In the genomic region with DNA sequence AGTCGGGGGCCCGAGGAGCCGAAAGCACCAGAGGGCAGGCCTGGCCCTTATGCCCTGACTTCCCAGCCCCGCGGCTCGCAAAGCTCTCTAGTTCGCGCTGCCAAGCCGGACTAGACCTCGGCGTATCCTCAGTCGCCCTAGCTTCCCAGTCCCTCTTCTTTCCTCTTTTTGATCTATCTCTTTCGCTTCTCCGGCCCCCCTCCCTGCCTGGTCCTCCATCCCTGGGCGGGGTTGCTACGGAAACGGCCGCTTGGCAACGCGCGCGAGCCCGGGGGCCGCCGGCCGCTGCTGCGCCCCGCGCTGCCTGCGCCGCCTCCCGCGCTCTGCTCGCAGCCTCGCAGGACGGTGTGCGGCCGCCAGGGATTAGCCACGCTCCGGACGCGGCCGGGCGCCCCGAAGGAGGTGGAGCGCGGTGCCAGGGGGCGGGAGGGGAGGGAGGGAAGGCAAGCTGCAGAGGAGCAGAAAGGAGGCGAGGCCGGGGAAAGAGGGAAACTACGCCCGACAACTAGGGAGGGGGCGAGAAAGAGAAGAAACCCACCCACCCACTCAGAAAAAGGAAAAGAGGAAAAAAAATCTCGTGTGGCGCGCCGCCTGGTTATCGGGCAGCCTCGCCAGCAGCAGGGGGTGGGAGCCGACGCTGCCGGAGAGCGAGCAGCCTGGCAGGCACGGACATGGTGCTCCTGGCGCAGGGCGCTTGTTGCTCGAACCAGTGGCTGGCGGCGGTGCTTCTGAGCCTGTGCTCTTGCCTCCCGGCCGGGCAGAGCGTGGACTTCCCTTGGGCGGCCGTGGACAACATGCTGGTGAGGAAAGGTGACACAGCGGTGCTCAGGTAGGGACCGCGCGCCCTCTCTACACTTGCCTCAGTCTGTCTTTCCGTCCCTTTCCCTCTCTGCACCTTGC, we compare ENCODE assay signal across 8 mouse cellular contexts. TPM values are rescaled to one million over a fixed set of nuclear protein-coding genes. Genes with fewer than 3 reads are reported as not detected.
DNase-seq lines count a peak whose midpoint lies in the region; ATAC-seq and TF ChIP-seq lines count a peak whose summit lies in the region.

A gene (plus strand): TSS at position 271 of the 900 bp plus-strand sequence.

- peak within 1 kb of the TSS; percentile 95 for H3K27ac ChIP-seq in hindbrain, postnatal 0 days

- peak; percentile 15; the same call in 1 of the 2 replicates for TF ChIP-seq CTCF in hindbrain, postnatal 0 days (IDR thresholded peaks at IDR 0.05; ENCODE audit: low read depth)

- intact Hi-C loops in gastrocnemius, postnatal 14 days (cut with DNase I; ENCODE audit: low total_unique reads): no loop called here
- intact Hi-C loops in left cerebral cortex, postnatal 10 days (cut with DNase I): loop anchor here (5.0 to 10.0 kb wide), 8 partner anchors 233 to 1909 kb away; no protein-coding TSS in a partner anchor

- peak; percentile 79 for ATAC-seq in hindbrain, postnatal 0 days
- ATAC-seq in megakaryocyte progenitor cell, adult 5-6 weeks (replicated peaks; ENCODE audit: poor library complexity): peak; percentile 45

- no peaks in the 10 kb centered on the region for H3K9me3 ChIP-seq in hindbrain, postnatal 0 days (ENCODE audit: low read length)

- DNase-seq in adrenal gland, postnatal 10 days: peak; percentile 73
- DNase-seq in embryo, embryonic 10.5 days (ENCODE audit: low spot score): peak; percentile 79
- peak; percentile 69 for DNase-seq in gastrocnemius, postnatal 14 days
- peak; percentile 91 for DNase-seq in hindbrain, postnatal 0 days (ENCODE audit: low spot score)
- DNase-seq in left cerebral cortex, postnatal 10 days (ENCODE audit: extremely low spot score in 1 of 2, low spot score in 2 of 2): peak; percentile 81 to 88
- peak; percentile 89 for DNase-seq in right cerebral cortex, postnatal 25 days
- no peak for DNase-seq in thymus, postnatal 36 days

- H3K9ac ChIP-seq in hindbrain, postnatal 0 days (replicated peaks; ENCODE audit: low read length): peak within 1 kb of the TSS; percentile 79

- peak within 1 kb of the TSS; percentile 83 for H3K4me2 ChIP-seq in hindbrain, postnatal 0 days (ENCODE audit: low read depth, low read length)

- WGBS in hindbrain, postnatal 0 days: under 1% methylated on average over 76 of the region's 79 CpGs

- H3K4me1 ChIP-seq in hindbrain, postnatal 0 days (ENCODE audit: insufficient read depth, low read length): 0 out of 2 replicates have a peak, but pooled peaks cover 5% of the 10 kb centered on the region

- H3K4me3 ChIP-seq in hindbrain, postnatal 0 days (ENCODE audit: low read length): peak within 1 kb of the TSS; percentile 79

- H3K36me3 ChIP-seq in hindbrain, postnatal 0 days (ENCODE audit: insufficient read depth, low read length): no peaks in the 10 kb centered on the region

- H3K27me3 ChIP-seq in hindbrain, postnatal 0 days (ENCODE audit: insufficient read depth, low read length): no peaks in the 10 kb centered on the region

RNA-seq across cellular contexts. Expression of the gene that starts here (rescaled TPM):
- 1 to 10 TPM; 6.7 to 7.9 TPM for total RNA-seq in adrenal gland, postnatal 10 days (2021)
- 1 to 10 TPM; 1.2 to 1.7 TPM for total RNA-seq in gastrocnemius, postnatal 14 days (2021)
- total RNA-seq in hindbrain, postnatal 0 days (2014; rRNA removed): 93.6 and 97.4 TPM in 2 replicates
- polyA plus RNA-seq in hindbrain, postnatal 0 days (2015; fragmentation: Nextera tagmentation; extraction: Ambion mirVana): 47.7 and 51.2 TPM in 2 replicates
- 100 to 1,000 TPM; 284 to 293 TPM for total RNA-seq in left cerebral cortex, postnatal 10 days (2021)
- total RNA-seq in megakaryocyte progenitor cell, adult 5-6 weeks (2015): not detected in 2 replicates
- not detected in 2 replicates for total RNA-seq in megakaryocyte progenitor cell, adult 5-6 weeks (2017)

Comparison
In these comparisons a context has a peak if more than half of its experiments do, and no peak if none do; other contexts are left out.
1. RNA of the gene that starts here (total RNA-seq): 284 to 293 TPM in left cerebral cortex, postnatal 10 days and 93.6 to 97.4 TPM in hindbrain, postnatal 0 days; 6.7 to 7.9 TPM in adrenal gland, postnatal 10 days, 1.2 to 1.7 TPM in gastrocnemius, postnatal 14 days and not detected in megakaryocyte progenitor cell, adult 5-6 weeks; every median in the first group is over 10 times any median in the second.
2. Peak in ATAC-seq in megakaryocyte progenitor cell, adult 5-6 weeks; RNA of the gene not detected or under 1 TPM.
3. DNase-seq: peak in adrenal gland, postnatal 10 days (single experiment), embryo, embryonic 10.5 days (single experiment), gastrocnemius, postnatal 14 days (single experiment), hindbrain, postnatal 0 days (single experiment), left cerebral cortex, postnatal 10 days (2 of 2) and right cerebral cortex, postnatal 25 days (single experiment); none in thymus, postnatal 36 days (0 of 2).